Mouse (Mus musculus): Measurements from ENCODE around the gene Dusp18. TPM values are rescaled to one million over a fixed set of nuclear protein-coding genes. Genes with fewer than 3 reads are reported as not detected.
A peak's percentile ranks its signal among the peaks of the same experiment; 100 is the strongest.

Dusp18 gene
- 2.0 and 2.5 TPM in 2 replicates for polyA plus RNA-seq (2014; fragmentation: Nextera tagmentation; extraction: Ambion mirVana)

DNA sequence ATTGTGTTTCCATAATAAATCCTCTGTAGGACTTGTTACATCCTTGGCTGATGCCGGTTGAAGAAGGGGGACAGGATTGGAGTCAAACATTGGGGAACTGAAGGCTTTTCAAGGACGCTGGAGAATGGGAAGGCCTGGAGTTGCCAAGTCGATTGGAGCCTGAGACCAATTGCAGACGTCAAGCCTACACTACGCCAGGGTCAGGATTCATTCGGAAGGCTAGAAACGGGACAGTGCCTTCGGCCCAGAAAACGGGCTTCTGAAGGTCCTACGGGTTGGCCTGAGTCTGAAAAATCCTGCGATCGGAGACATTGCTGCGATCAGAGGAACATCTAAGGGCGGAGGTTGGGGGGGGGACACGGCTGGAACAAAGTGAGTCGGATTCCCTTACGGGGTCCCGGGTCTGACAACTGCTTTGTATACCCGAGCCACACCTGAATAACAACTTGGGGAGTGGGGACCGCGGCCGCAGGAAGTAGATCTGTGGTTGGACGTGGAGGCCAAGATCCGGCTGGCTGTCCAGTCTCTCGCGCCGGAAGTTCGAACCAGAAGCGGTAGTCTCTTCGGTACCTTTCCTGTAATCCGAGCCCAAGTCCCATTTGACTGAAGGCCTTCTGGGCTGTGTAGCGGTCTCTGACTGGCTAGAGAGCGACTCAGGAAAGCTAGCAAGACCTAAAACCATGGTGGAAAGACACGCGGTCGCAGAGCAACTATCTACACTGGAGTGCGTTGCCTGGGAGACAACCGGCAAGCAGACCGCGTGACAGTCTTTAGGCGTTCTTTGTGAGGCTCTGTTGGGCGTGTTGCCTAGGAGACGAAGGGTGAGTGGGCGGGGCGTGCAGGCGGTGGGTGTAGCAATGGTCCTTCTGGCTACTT, at the start of gene Dusp18, which contains the start of gene 4921536K21Rik:
Dusp18 (plus strand) TSS at position 835 of the 876 bp plus-strand sequence.
4921536K21Rik (minus strand) TSS at position 693 of the 876 bp plus-strand sequence.
- H3K36me3 ChIP-seq (ENCODE audit: control insufficient read depth, insufficient read depth, low read length), result no peaks in the 10 kb centered on the region
- 3% methylated on average over 46 of the region's 46 CpGs for WGBS
- H3K27me3 ChIP-seq (replicated peaks; ENCODE audit: control insufficient read depth, insufficient read depth, low read length), result no peaks in the 10 kb centered on the region
- H3K4me1 ChIP-seq (replicated peaks; ENCODE audit: control insufficient read depth, insufficient read depth, low read length), result peaks cover 3% of the 10 kb centered on the region
- H3K9ac ChIP-seq (ENCODE audit: low read depth, low read length), result peak within 1 kb of the TSS; percentile 67
- H3K4me2 ChIP-seq, result peak within 1 kb of the TSS; percentile 95
- H3K9me3 ChIP-seq (ENCODE audit: control insufficient read depth, low read length), result no peaks in the 10 kb centered on the region
- ATAC-seq (replicated peaks; ENCODE audit: low FRiP score) (peak; percentile 98), DNase-seq (ENCODE audit: low spot score) (peak; percentile 94)
- H3K27ac ChIP-seq (ENCODE audit: low read depth, low read length), result peak within 1 kb of the TSS; percentile 66
- peak within 1 kb of the TSS; percentile 55 for H3K4me3 ChIP-seq (ENCODE audit: low read depth, low read length)

DNA sequence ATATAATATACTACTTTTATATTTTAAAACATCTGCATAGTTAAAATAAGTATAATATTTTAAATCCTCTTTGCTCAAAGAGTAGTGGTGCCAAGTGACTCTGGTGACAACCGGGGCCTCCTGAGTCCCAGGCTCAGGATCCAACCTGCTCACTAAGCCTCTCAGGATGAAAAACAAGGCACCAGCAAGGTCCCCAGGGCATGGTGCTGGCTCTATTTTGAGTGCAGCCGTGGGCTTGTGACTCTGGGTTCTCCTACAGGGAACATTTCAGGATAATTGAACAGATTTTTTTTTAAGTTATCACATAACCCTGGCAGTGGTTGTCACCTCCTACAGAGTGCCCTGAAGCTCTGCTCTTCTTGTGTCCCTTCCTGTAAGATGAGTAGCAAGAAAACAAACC, 48.7 kb upstream of the Dusp18 start:
- Histone ChIP-seq H3K4me3 (ENCODE audit: low read depth, low read length) (no peak overlapping the region), H3K9ac (ENCODE audit: low read depth, low read length) (no peak overlapping the region), H3K27ac (ENCODE audit: low read depth, low read length) (no peak overlapping the region), H3K4me2 (no peak overlapping the region), H3K9me3 (ENCODE audit: control insufficient read depth, low read length) (no peaks in the 10 kb centered on the region), H3K4me1 (replicated peaks; ENCODE audit: control insufficient read depth, insufficient read depth, low read length) (no peaks in the 10 kb centered on the region), H3K36me3 (ENCODE audit: control insufficient read depth, insufficient read depth, low read length) (no peaks in the 10 kb centered on the region), H3K27me3 (replicated peaks; ENCODE audit: control insufficient read depth, insufficient read depth, low read length) (no peaks in the 10 kb centered on the region)
- no peak for ATAC-seq (replicated peaks; ENCODE audit: low FRiP score)
- no peak for DNase-seq (ENCODE audit: low spot score)
- 67% methylated on average over 2 of the region's 2 CpGs for WGBS

DNA sequence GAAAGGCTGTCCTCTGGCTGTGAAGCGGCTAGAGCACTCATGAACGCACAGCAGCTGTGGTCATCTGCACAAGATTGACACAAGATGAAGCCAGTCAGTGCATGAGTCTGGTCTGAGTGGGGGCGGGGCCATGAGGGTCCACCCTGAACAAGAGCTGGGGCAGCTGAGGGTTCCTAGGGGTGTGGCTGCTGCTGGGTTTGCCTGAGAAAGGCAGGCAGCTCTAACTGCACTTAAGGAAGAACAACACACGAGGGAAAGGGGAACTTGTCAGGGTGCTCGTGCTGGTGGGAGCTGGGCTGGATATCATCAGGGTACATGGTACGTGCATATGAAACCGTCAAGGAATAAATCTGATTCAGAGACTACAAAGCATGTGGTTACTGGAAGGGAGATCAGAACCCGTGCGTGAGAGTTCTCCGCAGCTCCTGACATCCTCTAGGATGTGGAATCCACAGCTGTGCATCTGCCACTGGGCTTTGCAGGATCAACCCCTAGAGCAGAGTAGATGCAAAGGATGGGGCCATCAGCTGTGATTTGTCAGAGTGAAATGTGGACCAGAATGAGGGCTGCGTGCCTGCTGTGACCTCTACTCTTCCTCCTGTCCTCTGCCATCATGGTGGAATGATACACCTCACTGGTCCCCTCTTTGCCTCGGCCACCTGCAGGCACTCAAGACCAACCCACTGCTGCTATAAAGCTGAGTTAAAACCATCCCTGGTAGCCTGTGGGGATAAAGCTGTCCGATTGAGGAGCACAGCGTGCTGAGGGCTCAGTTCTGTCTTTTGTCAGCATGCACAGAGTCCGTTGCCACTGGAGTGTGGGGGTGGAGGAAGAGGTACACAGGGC, 45.3 kb upstream of the Dusp18 start:
- 78% methylated on average over 15 of the region's 15 CpGs for WGBS

DNA sequence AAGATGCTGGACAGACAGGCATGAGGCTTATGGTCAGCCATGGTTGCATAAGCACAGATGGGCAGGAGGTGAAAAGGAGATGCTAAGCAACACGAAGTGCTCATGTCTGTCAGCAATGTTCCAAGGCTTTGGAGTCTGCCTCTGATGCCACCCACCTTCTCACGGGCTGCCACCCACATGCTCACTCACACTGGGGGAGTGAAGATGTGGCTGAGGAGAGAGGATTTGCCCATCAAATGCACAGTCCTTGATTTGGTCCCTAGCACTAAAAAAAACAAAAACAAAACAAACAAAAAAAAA, 44.8 kb upstream of the Dusp18 start:
- no peak overlapping the region for H3K27ac ChIP-seq (ENCODE audit: low read depth, low read length)

More for the DNA sequence above, 45.3 kb upstream of the Dusp18 start:
- Histone ChIP-seq H3K4me1 (replicated peaks; ENCODE audit: control insufficient read depth, insufficient read depth, low read length) (no peaks in the 10 kb centered on the region), H3K27me3 (replicated peaks; ENCODE audit: control insufficient read depth, insufficient read depth, low read length) (no peaks in the 10 kb centered on the region), H3K36me3 (ENCODE audit: control insufficient read depth, insufficient read depth, low read length) (no peaks in the 10 kb centered on the region), H3K9ac (ENCODE audit: low read depth, low read length) (no peak overlapping the region), H3K27ac (ENCODE audit: low read depth, low read length) (no peak overlapping the region), H3K9me3 (ENCODE audit: control insufficient read depth, low read length) (no peaks in the 10 kb centered on the region), H3K4me3 (ENCODE audit: low read depth, low read length) (no peak overlapping the region), H3K4me2 (no peak overlapping the region)
- ATAC-seq (replicated peaks; ENCODE audit: low FRiP score), result no peak
- DNase-seq (ENCODE audit: low spot score), result no peak

DNA sequence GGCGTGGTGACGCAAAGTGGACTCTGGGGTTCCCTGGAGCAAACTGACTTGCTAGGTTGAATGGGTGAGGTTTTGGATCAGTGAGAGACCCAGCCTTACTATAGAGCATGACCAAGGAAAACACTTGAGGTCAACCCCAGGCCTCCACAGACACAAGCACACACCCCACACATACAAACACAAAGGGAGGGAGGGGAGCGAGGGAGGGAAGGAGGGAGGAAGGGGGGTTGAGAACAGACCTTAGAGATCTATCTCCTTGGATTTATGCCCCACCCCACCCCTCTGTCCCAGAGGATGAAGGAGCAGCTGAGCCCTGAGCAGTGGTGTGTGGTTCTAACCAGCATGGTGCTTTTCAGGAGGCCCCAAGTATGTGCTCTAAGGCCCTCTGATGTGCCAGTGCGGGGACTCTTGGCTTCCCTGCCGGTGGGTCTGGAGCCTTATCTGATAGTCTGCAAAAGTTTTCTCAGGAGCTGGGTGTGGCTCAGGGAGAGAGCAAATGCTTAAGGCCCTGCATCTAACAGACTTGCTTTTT, 44.2 kb upstream of the Dusp18 start:
- Histone ChIP-seq H3K4me3 (ENCODE audit: low read depth, low read length) (no peak overlapping the region), H3K9me3 (ENCODE audit: control insufficient read depth, low read length) (no peaks in the 10 kb centered on the region), H3K4me1 (replicated peaks; ENCODE audit: control insufficient read depth, insufficient read depth, low read length) (no peaks in the 10 kb centered on the region), H3K36me3 (ENCODE audit: control insufficient read depth, insufficient read depth, low read length) (no peaks in the 10 kb centered on the region), H3K4me2 (no peak overlapping the region), H3K27ac (ENCODE audit: low read depth, low read length) (no peak overlapping the region), H3K27me3 (replicated peaks; ENCODE audit: control insufficient read depth, insufficient read depth, low read length) (no peaks in the 10 kb centered on the region), H3K9ac (ENCODE audit: low read depth, low read length) (no peak overlapping the region)
- no peak for ATAC-seq (replicated peaks; ENCODE audit: low FRiP score)
- WGBS, result 58% methylated on average over 5 of the region's 5 CpGs
- no peak for DNase-seq (ENCODE audit: low spot score)

More for the DNA sequence above, 44.8 kb upstream of the Dusp18 start:
- Histone ChIP-seq H3K9ac (ENCODE audit: low read depth, low read length) (no peak overlapping the region), H3K4me1 (replicated peaks; ENCODE audit: control insufficient read depth, insufficient read depth, low read length) (no peaks in the 10 kb centered on the region), H3K36me3 (ENCODE audit: control insufficient read depth, insufficient read depth, low read length) (no peaks in the 10 kb centered on the region), H3K4me3 (ENCODE audit: low read depth, low read length) (no peak overlapping the region), H3K27me3 (replicated peaks; ENCODE audit: control insufficient read depth, insufficient read depth, low read length) (no peaks in the 10 kb centered on the region), H3K9me3 (ENCODE audit: control insufficient read depth, low read length) (no peaks in the 10 kb centered on the region), H3K4me2 (no peak overlapping the region)
- WGBS, result 69% methylated on average over 2 of the region's 2 CpGs
- no peak for ATAC-seq (replicated peaks; ENCODE audit: low FRiP score)
- DNase-seq (ENCODE audit: low spot score), result no peak

DNA sequence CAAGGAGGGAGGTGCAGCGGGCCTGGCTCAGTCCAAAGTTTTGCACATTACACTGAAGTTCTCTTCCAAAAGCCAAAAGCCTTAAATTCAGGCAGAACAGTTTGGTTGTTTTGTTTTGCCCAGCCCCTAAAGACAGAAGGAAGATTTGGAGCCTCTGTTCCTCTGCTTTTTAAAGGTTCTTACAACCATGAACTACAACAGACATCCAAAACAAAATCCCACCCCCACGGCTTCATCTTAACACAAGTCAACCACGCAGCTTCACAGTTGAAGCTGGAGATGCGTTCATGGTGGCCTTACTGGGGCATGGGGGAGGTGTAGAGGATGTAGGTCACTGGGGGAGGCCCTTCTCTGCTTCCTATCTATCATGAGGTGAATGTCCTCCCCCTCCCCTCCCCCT, 43.2 kb upstream of the Dusp18 start:
- H3K9ac ChIP-seq (ENCODE audit: low read depth, low read length), result no peak overlapping the region
- no peak overlapping the region for H3K27ac ChIP-seq (ENCODE audit: low read depth, low read length)
- H3K27me3 ChIP-seq (replicated peaks; ENCODE audit: control insufficient read depth, insufficient read depth, low read length), result no peaks in the 10 kb centered on the region
- no peaks in the 10 kb centered on the region for H3K4me1 ChIP-seq (replicated peaks; ENCODE audit: control insufficient read depth, insufficient read depth, low read length)
- no peak for DNase-seq (ENCODE audit: low spot score)
- no peaks in the 10 kb centered on the region for H3K36me3 ChIP-seq (ENCODE audit: control insufficient read depth, insufficient read depth, low read length)
- no peak overlapping the region for H3K4me3 ChIP-seq (ENCODE audit: low read depth, low read length)
- 64% methylated on average over 4 of the region's 4 CpGs for WGBS
- no peaks in the 10 kb centered on the region for H3K9me3 ChIP-seq (ENCODE audit: control insufficient read depth, low read length)
- ATAC-seq (replicated peaks; ENCODE audit: low FRiP score), result no peak
- H3K4me2 ChIP-seq, result no peak overlapping the region

DNA sequence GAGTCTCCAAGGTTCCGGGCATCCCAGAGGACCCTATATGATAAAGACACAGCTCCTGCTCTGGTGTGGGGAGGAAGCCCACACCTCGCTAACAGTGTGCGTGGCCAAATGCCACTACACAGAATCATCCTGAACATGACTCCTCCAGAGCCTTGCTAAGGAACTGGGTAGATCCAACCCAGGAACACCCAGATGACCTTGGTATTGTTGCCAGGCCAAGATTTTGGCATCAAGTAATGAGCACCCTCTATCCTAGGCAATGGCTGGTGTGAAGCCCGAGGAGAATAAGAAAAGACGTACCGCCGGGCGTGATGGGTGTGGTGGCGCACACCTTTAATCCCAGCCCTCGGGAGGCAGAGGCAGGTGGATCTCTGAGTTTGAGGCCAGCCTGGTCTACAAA, 42.0 kb upstream of the Dusp18 start:
- Histone ChIP-seq H3K4me1 (replicated peaks; ENCODE audit: control insufficient read depth, insufficient read depth, low read length) (no peaks in the 10 kb centered on the region), H3K9ac (ENCODE audit: low read depth, low read length) (no peak overlapping the region), H3K27me3 (replicated peaks; ENCODE audit: control insufficient read depth, insufficient read depth, low read length) (no peaks in the 10 kb centered on the region), H3K36me3 (ENCODE audit: control insufficient read depth, insufficient read depth, low read length) (no peaks in the 10 kb centered on the region), H3K27ac (ENCODE audit: low read depth, low read length) (no peak overlapping the region), H3K4me2 (no peak overlapping the region), H3K9me3 (ENCODE audit: control insufficient read depth, low read length) (no peaks in the 10 kb centered on the region), H3K4me3 (ENCODE audit: low read depth, low read length) (no peak overlapping the region)
- WGBS, result 89% methylated on average over 10 of the region's 10 CpGs
- DNase-seq (ENCODE audit: low spot score) (no peak), ATAC-seq (replicated peaks; ENCODE audit: low FRiP score) (no peak)

DNA sequence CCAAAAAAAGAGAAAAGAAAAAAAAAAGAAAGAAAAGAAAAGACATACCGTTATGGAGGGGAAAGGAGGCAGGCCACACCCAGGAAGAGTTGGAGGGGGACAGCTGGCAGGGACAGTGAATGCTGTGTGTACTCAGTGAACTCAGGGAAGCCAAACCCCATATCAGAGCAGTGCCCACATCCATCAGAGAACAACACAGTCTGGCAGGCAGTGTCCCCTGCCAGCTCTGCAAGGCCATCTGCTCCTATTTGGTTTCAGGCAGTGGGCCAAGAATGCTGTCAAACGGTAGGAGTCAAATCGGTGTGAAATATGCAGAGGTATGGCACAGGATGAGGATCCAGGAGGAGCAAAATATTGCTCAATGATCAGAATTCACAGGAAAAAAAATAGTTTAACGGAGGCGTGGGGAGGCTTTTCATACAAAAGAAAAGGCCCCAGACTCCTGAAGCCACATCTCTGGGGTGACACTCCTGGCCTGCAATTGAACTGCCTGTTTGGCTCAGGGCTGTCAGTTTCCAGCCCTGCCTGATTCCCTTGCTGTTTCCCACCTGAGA, 41.5 kb upstream of the Dusp18 start:
- 80% methylated on average over 5 of the region's 5 CpGs for WGBS
- Histone ChIP-seq H3K4me1 (replicated peaks; ENCODE audit: control insufficient read depth, insufficient read depth, low read length) (no peaks in the 10 kb centered on the region), H3K36me3 (ENCODE audit: control insufficient read depth, insufficient read depth, low read length) (no peaks in the 10 kb centered on the region), H3K9me3 (ENCODE audit: control insufficient read depth, low read length) (no peaks in the 10 kb centered on the region), H3K4me3 (ENCODE audit: low read depth, low read length) (no peak overlapping the region), H3K27ac (ENCODE audit: low read depth, low read length) (no peak overlapping the region), H3K27me3 (replicated peaks; ENCODE audit: control insufficient read depth, insufficient read depth, low read length) (no peaks in the 10 kb centered on the region), H3K4me2 (no peak overlapping the region), H3K9ac (ENCODE audit: low read depth, low read length) (no peak overlapping the region)
- DNase-seq (ENCODE audit: low spot score), result no peak
- ATAC-seq (replicated peaks; ENCODE audit: low FRiP score), result no peak

All from liver, embryonic 11.5 days (tissue).